Mouse (Mus musculus): ENCODE measurements around the gene Ugt1a6b. TPM values are rescaled to one million over a fixed set of nuclear protein-coding genes. Genes with fewer than 3 reads are reported as not detected.
"Not testable (repeated sequence)": the region's sequence is repeated elsewhere in the genome, so short reads cannot be mapped to it uniquely, and the experiment has no call there.

Gene Ugt1a6b
- total RNA-seq, 2 experiments from 2014 or later = 7.3 to 13.6 TPM

DNA sequence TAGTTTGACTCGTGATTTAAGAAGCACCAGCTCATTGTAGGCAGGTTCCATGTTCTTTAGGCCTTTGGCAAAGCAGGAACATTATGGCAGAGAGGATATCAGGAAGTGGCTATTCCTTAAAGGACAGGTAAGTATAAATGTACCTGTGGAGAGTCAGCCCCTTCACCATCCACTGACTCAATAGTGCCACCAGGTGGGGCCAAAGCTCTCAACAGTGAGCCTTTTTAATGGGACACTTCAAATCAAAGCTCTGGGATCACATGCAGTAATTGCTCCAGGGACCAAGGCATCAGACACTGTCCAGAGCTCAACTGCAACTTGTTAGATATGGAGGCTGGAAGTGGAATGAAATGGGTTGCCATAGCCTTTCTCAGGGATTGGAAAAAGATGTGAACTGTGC is 18.5 kb downstream of the Ugt1a6b start:
- DNase-seq = peak; percentile 55

DNA sequence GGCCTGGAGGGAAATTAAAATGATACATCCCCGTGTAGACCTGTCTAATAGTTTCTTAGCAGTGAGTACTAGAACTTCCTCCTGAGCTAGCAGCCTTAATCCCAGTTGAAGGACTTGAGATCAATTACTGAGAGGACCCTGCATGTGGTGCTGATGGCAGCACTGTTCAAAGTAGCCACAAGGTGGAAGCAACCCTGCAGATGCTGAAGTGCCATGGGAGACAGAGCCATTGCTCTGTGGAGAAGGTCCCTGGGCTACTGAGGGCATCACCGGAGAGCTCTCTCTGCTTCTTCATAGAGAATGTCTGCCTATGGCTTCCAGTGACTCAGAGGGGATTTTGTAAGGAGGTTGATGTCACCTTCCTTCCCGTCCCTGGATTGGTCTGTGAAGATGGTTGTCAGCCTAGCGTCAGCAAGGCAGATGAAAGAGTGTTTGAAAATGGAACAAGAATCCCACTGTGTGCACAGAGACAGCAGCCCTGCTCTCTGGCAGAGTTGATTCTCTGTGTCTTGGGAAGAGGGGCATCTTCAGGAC is 22.8 kb downstream of the Ugt1a6b start:
- peak; percentile 7 for DNase-seq

DNA sequence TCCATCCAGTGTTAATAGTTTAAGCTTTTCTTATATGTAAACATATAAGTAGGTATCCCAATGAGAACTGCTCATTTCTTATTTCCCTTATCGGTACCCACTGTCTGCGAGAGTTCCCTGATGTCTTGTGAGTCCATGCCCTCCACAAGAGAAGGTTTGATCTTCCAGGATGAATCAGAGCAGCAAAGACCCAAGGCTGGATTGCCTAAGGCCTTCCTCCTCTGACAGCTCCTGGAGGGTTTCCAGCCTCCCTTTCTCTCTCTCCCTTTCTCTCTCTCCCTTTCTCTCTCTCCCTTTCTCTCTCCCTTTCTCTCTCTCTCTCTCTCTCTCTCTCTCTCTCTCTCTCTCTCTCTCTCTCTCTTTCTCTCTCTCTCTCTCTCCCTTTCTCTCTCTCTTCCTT is 26.0 kb downstream of the Ugt1a6b start:
- DNase-seq = peak; percentile 48

DNA sequence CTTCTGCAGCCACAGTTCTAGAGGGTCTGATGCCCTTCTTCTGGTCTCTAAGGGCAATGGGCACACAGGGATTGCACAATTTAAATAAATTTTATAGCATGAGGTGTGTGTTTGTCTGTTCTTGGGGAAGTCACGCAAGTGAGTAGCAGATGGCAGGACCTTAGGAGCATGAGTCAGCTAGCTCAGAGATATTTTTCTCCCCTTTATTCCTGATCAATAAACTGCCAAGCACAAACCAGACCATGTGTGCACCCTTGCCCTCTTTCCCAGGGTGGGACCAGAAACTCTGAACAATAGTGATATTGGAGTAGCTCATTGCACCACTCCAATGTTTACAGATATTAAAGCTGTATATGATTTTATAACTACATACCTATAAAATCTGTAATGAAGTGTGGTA is 27.2 kb downstream of the Ugt1a6b start:
- DNase-seq = not testable (repeated sequence)

DNA sequence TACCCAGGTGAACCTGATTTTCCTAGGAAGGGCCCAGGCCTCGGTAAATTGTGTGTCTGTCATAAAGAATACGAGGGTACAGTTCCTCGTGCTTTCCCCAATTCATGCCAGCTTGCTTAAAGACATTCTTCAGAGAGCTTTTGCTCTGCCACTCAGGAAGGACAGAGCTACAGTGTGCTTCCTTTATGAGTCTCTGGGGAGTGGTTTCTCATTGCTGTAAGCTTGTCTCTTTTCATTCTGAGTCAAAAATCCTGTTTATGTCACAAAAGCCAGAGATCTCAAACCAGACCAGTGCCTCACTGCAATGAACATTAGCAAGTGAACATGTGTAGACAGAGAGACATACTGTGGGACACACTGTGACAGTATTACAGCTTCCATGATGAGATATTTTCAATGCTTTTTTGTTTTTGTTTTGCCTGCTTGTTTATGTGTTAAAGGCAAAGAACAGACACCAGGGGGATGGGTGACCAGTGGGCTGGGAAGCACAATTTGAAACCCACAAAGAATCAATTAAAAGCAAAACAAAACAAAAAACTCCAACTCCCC is 30.9 kb downstream of the Ugt1a6b start:
- no peak for DNase-seq

DNA sequence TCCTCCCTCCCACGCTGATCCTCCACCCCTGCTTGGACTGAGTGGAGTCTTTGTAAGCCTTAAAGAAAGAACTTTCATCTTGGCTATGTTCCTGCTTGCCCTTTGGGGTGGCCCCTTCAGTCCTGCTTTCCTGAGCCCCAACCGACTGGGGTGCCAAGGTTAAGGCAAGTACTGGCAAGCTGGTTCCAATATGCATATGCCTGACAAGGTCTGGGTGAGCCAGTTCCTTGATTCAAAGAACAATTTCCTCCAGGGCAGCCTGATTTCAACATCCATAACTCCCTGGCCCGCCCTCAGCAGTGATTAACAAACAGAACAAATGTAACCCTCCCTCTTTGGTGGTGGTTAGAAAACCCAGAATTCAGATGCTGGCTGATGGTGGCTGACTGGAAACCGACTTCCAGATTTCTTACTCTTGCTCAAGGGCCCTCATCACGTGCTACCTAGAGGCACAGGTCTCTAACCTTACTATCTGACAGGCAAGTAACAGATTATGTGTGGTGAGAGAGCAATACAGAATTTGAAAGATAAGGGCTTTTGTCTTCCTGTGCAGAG is 31.5 kb downstream of the Ugt1a6b start, which contains the start of gene Ugt1a6a:
Ugt1a6a (plus strand) TSS at position 353 of the 555 bp plus-strand sequence.
- DNase-seq = peak; percentile 51

DNA sequence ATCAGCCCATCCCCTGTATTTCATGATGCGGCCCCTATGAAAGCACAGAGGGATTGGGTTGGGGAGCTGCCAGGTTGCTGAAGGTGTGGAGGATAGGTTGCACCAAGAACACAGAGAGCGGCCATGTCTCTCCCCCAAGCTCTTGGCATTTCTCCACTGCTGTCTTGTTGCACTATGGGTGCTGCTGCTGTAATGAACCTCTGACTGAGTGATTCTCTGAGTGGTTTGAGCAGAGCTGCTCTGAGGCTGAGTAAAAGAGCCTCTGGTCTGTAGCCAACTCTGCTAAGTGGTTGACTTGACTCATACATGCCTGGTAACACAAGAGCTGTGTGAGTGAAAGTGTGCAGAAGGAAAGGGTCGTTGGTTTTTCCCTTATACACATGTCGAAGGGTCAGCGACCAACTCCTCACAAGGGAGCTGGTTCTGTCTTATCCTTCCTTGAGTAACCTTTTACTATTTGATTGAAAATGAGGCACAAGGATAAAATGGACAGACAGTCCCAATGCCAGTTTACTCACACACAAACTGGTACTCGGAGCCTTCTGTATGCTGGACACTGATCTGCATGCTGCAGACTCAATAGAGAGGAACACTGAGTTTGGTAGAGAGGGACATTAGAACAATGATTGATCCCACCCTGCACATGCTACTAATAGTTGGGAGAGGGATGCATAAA is 32.3 kb downstream of the Ugt1a6b start:
- DNase-seq = not testable (repeated sequence)

DNA sequence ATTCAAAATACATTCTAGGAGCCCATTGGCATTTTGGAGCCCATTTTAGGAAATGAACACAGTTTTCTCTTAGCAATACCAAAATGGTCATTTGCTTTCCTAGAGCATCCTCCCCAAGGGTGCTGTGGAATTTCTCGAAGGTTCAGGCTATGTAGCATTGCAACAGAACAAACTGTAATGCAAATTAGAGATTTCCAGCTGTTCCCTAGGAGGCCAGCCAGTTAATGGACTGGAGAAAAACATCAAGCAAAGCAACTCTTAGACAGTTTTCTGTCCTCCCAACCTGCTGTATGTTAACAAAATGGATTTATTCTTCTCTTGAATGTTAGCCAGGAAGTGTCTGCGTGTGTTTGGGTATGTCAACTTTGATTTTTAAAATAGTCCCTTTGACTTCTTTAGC is 33.6 kb downstream of the Ugt1a6b start:
- no peak for DNase-seq

DNA sequence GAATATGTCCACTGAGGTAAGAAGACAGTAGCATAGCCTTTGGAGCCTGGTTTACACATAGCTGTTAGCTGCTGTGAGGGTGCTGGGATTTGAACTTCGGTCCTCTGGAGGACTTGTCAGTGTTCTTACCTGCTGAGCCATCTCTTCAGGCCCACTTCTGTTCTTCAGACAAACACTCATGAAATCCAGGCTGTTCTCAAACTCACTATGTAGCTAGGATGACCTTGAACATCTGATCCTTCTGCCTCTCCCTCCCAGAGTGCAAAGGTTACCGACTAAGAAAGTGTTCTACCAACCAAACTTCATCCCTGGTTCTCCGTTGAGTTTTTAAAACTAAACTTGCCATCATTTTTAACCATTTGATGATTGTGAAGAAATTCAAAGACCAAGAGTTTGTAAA is 34.2 kb downstream of the Ugt1a6b start:
- DNase-seq = no peak

DNA sequence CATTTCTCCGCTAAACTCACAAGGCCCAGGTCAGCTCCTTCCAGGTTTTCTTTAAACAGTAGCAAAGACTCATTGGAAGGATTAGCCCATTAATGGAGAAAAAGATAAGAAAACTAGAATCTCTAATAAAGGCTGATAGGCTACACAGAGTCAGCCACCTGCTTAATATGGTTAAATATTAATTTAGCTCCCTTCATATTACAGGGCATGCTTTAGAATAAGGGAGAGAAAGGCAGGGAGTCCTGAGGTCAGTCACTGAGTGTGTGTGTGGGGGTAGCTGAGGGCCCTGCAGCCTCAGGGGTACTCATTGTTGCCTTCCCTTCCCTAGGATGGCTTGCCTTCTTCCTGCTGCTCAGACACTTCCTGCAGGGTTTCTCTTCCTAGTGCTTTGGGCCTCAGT is 35.1 kb downstream of the Ugt1a6b start:
- DNase-seq = no peak

DNA sequence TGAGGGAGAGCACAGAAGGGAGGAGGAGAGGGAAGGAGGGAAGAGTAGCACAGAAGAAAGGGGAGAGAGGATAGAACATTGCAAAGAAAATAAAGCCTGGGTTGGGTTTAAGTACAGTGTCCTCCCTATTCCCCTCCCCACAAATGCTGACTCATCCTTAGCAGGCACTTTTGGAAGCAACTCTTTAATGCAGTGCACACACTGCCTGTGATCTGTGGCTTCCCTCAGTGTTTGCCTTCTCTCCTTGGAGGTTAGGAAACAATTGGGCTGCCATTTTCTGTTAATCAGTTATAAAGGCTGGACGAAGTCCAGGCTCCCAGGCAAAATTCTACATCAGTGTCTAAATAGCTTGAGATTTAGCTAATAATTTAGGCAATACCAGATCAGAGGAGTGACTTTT is 37.4 kb downstream of the Ugt1a6b start:
- DNase-seq = not testable (repeated sequence)

DNA sequence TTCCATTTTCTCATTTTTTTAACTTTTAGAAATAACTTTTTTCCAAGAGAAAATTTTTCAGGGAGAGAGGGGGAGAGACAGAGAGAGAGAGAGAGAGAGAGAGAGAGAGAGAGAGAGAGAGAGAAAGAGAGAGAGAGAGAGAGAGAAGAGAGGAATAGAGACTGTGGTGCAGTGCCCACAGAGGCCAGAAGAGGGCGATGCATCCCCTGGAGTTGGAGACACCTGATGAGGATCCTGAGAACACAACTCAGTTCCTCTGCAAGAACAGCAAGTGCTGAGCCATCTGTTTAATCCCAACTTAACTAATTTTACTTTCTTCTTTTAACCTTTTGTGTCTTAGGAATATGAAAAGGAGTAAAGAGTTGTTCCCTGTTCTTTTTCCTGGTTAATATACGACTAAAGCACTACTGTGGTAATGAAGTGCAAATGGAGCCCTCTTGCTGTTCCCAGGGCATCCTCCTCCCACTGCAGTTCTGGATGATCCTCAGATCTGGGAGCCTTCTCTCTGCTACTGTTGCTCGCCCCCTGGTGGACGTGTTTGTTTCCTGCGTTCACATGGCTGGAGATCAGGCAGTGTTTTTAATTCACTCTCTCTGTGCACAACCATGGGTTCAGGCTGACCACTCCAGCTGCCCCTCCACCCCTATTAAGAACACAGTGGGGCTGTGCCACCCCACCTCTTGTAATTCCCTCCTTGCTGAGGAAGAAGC is 41.1 kb downstream of the Ugt1a6b start:
- DNase-seq = peak; percentile 63

DNA sequence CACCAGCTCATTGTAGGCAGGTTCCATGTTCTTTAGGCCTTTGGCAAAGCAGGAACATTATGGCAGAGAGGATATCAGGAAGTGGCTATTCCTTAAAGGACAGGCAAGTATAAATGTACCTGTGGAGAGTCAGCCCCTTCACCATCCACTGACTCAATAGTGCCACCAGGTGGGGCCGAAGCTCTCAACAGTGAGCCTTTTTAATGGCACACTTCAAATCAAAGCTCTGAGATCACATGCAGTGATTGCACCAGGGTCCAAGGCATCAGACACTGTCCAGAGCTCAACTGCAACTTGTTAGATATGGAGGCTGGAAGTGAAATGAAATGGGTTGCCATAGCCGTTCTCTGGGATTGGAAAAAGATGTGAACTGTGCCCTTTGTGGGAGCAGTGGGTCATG is 42.2 kb downstream of the Ugt1a6b start:
- DNase-seq = peak; percentile 24

DNA sequence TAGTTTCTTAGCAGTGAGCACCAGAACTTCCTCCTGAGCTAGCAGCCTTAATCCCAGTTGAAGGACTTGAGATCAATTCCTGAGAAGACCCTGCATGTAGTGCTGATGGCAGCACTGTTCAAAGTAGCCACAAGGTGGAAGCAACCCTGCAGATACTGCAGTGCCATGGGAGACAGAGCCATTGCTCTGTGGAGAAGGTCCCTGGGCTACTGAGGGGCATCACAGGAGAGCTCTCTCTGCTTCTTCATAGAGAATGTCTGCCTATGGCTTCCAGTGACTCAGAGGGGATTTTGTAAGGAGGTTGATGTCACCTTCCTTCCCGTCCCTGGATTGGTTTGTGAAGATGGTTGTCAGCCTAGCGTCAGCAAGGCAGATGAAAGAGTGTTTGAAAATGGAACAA is 47.1 kb downstream of the Ugt1a6b start:
- DNase-seq = peak; percentile 14

DNA sequence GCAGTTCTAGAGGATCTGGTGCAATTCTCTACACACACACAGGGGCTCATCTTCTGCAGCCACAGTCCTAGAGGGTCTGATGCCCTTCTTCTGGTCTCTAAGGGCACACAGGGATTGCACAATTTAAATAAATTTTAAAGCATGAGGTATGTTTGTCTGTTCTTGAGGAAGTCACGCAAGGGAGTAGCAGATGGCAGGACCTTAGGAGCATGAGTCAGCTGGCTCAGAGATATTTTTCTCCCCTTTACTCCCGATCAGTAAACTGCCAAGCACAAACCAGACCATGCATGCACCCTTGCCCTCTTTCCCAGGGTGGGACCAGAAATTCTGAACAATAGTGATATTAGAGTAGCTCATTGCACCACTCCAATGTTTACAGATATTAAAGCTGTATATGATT is 55.4 kb downstream of the Ugt1a6b start:
- DNase-seq = no peak

DNA sequence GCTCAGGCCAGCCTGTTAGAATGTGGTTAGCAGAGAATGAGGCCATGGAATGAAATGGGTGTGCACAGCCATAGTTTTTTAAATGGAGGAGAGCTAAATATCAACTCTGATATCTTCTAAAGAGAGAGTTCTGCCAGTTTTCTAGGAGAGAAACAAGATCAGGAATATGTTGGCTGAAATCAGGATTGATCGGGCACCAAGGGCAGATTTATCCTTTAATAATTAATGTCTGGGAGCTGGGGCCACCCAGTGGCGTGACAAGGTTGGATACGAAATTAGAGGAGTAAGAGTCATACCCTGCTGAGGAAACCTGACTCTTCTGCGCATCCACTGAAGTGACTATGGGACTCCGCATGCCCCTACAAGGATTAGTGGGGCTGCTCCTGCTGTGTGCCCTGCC is 62.7 kb downstream of the Ugt1a6b start, which contains the start of gene Ugt1a5:
Ugt1a5 (plus strand) TSS at position 302 of the 400 bp plus-strand sequence.
- DNase-seq = no peak

DNA sequence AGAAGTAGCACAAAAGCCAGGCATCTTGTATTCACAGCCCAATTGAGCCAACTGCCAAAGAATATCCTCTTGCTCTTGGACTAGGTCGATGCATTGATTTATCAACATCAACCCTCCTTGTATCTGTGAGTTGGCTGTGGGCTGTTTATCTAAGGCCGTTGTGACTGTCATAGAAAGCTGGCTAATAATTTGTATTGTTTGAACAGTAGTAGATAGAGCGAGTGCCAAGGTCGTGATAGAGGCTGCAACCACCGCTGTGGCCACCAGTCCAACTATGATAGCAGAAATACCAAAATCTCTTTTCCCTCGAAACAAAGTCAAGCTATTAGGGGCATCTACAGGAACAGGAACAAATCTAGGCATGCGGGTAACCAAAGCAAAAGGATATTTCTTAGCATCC is 69.1 kb downstream of the Ugt1a6b start:
- DNase-seq = not testable (repeated sequence)

DNA sequence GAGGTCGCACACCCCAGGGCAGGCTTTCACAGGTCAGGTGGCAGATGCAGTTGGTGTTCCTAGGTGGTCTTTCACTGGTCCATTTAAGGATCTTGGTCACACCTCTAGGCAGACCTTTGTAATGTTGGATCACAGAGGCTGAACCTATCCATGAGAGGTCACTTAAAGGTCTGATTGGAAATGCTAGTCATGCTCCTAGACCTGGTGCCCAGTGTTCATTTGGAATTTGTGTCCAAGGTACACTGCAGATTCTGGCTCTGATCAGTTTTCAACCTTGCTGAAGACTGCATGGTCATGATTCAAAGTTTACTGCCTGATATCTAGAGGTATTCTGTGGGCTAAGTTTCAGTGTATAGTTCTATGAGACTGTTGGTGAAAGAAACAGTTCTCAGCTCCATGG is 76.6 kb downstream of the Ugt1a6b start:
- DNase-seq = no peak

DNA sequence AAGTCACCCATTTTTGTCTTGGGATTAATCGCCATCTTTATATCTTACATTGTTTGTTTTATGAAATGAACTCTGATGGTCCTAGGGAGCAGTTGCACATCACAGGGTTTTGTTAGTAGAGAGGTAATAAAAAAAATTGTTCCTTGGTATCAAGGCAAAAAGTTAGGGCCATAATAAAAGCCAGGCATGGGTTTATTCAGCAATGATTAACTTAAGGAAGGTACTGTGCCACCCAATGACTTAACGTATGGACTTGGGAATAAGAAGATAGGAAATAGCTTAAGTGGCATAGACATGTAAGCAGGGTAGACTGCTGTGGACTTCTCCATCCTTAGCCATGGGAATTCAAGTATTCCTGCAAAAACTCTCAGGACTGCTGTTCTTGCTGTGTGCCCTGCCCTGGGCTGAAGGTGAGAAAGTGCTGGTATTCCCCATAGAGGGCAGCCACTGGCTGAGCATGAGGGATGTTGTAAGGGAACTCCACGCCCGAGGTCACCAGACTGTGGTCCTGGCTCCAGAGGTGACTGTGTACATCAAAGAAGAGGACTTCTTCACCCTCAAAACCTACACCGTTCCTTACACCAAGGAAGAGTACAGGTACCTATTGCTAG is 83.4 kb downstream of the Ugt1a6b start:
- DNase-seq = no peak

DNA sequence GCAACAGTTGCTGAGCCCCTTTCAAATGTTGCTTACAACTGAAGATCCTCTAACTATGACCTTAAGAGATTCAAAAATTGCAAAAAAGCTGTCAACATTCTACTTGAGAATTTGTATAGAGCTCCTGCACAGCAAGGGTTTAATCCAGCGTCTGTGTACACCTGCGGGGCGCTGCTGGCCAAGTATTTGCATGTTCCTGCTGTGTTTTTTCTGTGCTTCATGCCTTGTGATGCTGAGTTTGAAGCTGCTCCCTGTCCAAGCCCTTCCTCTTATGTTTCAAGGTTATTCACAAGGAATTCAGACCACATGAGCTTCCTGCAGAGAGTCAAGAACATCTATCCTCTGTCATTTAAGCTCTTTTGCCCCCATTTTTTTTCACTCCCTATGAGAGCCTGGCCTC is 89.1 kb downstream of the Ugt1a6b start:
- DNase-seq = no peak

DNA sequence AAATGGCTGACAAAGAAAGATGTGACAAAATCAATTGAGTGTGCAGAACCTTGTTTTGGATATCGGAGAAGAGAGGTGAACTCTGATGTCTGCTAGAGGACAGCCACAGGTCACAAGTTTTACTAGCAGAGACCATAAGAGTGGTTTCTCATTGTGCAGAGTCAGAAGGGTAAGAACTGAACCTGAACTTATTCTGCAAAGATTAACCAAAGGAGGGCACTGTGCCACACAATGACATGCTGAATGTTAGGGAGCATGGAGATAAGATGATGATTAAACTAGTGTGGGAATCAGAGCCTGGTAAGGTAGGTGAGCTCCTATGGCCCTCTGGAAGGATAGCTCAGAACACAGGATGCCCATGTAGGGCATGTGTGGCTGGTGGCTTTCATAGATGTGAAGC is 92.6 kb downstream of the Ugt1a6b start:
- no peak for DNase-seq

DNA sequence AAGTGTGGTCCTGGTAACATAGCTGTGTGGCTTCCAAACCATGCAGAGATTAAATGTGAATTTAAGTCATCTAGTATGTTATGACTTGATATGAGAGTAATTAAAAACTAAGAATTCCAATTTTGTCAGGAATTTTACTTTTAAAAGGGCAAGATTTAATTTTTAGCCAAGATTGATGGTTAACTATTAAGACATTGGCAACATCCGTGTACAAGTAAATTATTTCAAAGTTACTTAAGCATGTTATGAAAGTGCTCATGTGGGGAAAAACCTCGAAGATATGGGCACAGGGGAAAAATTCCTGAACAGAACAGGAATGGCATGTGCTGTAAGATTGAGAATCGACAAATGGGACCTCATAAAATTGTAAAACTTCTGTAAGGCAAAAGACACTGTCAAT is 94.4 kb downstream of the Ugt1a6b start:
- DNase-seq = no peak

DNA sequence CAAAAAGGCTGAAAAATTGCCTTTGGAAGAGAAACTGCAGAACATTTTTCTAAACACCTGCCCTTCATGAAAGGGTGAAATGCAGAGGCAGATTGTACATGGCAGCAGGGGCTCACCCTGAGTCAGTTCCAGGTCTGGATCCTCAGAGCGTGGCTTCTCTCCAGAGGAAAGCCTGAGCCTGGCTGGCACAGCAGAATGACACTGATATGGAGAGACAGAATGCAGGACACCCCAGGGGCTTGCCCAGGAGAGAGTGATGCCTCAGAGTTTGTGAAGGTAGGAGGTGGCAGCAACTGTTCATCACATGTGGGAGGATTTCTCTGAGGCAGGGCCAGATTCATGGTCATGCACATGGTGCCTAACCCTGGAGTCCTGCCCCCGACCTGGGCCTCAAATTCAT is 96.9 kb downstream of the Ugt1a6b start:
- no peak for DNase-seq

Measured in adrenal gland, postnatal 10 days (tissue).